Mouse (Mus musculus): ENCODE results near the gene Crybb3.
A peak's percentile ranks its signal among the peaks of the same experiment; 100 is the strongest.

Crybb3 gene

GRCm38 (mm10) chr5:113081439-113081838 lies at the start of gene Crybb3:
Gene Crybb3 (minus strand): TSS chr5:113081584.
- DNase-seq (ENCODE audit: low read depth, low spot score) = no peak

GRCm38 (mm10) chr5:113128426-113128825 lies 47.0 kb upstream of the Crybb3 start:
- no peak for DNase-seq (ENCODE audit: low read depth, low spot score)

- no peak for DNase-seq (ENCODE audit: low read depth, low spot score)
Observed at GRCm38 (mm10) chr5:113126476-113126875, 45.1 kb upstream of the Crybb3 start.

GRCm38 (mm10) chr5:113123693-113124092 lies 42.3 kb upstream of the Crybb3 start:
- DNase-seq (ENCODE audit: low read depth, low spot score) = no peak

GRCm38 (mm10) chr5:113122326-113123054 lies 41.1 kb upstream of the Crybb3 start:
- DNase-seq (ENCODE audit: low read depth, low spot score) = no peak

GRCm38 (mm10) chr5:113121591-113121875 lies 40.1 kb upstream of the Crybb3 start:
- no peak for DNase-seq (ENCODE audit: low read depth, low spot score)

- DNase-seq (ENCODE audit: low read depth, low spot score) = no peak
Observed at GRCm38 (mm10) chr5:113120741-113121590, 39.6 kb upstream of the Crybb3 start.

- no peak for DNase-seq (ENCODE audit: low read depth, low spot score)
Observed at GRCm38 (mm10) chr5:113119861-113120465, 38.6 kb upstream of the Crybb3 start.

- DNase-seq (ENCODE audit: low read depth, low spot score) = no peak
Observed at GRCm38 (mm10) chr5:113119291-113119690, 37.9 kb upstream of the Crybb3 start.

GRCm38 (mm10) chr5:113118695-113119094 lies 37.3 kb upstream of the Crybb3 start:
- peak; percentile 66 for DNase-seq (ENCODE audit: low read depth, low spot score)

GRCm38 (mm10) chr5:113117361-113117760 lies 36.0 kb upstream of the Crybb3 start:
- no peak for DNase-seq (ENCODE audit: low read depth, low spot score)

- peak; percentile 42 for DNase-seq (ENCODE audit: low read depth, low spot score)
Observed at GRCm38 (mm10) chr5:113115896-113116295, 34.5 kb upstream of the Crybb3 start.

- DNase-seq (ENCODE audit: low read depth, low spot score) = no peak
Observed at GRCm38 (mm10) chr5:113114264-113115225, 33.2 kb upstream of the Crybb3 start.

- DNase-seq (ENCODE audit: low read depth, low spot score) = no peak
Observed at GRCm38 (mm10) chr5:113113120-113113519, 31.7 kb upstream of the Crybb3 start.

- DNase-seq (ENCODE audit: low read depth, low spot score) = no peak
Observed at GRCm38 (mm10) chr5:113111336-113111735, 30.0 kb upstream of the Crybb3 start.

- peak; percentile 62 for DNase-seq (ENCODE audit: low read depth, low spot score)
Observed at GRCm38 (mm10) chr5:113110929-113111328, 29.5 kb upstream of the Crybb3 start.

GRCm38 (mm10) chr5:113109651-113110050 lies 28.3 kb upstream of the Crybb3 start:
- DNase-seq (ENCODE audit: low read depth, low spot score) = peak; percentile 34

GRCm38 (mm10) chr5:113108165-113108764 lies 26.9 kb upstream of the Crybb3 start:
- no peak for DNase-seq (ENCODE audit: low read depth, low spot score)

GRCm38 (mm10) chr5:113107709-113108108 lies 26.3 kb upstream of the Crybb3 start:
- DNase-seq (ENCODE audit: low read depth, low spot score) = no peak

- no peak for DNase-seq (ENCODE audit: low read depth, low spot score)
Observed at GRCm38 (mm10) chr5:113106594-113106993, 25.2 kb upstream of the Crybb3 start.

GRCm38 (mm10) chr5:113105481-113105880 lies 24.1 kb upstream of the Crybb3 start:
- DNase-seq (ENCODE audit: low read depth, low spot score) = no peak

All from ES-CJ7 (cell line).